Mouse (Mus musculus) neutrophil, adult 5-6 weeks (primary cell): ENCODE data around the gene Ogfod2. TPM values are rescaled to one million over a fixed set of nuclear protein-coding genes. Genes with fewer than 3 reads are reported as not detected.
A peak's percentile ranks its signal among the peaks of the same experiment; 100 is the strongest.

Experiments
- ATAC-seq: fragments of 151-379, 151-347 bp; 2 replicates; pipeline ENCODE4 v1.8.0; 2017; ENCODE audit warnings: mild to moderate bottlenecking, moderate TSS enrichment; ENCODE audit not compliant: insufficient number of reproducible peaks, poor library complexity, low FRiP score, severe bottlenecking; ENCODE audit errors: extremely low read depth
- total RNA-seq: library from RNA; stranded (forward); fragments of 200-1000 nt; gene quantifications from 2 replicates; pipeline ENCODE4 v1.2.3, GENCODE M21; 2017

The Ogfod2 gene
- total RNA-seq, result 13.5 and 22.0 TPM in 2 replicates

DNA sequence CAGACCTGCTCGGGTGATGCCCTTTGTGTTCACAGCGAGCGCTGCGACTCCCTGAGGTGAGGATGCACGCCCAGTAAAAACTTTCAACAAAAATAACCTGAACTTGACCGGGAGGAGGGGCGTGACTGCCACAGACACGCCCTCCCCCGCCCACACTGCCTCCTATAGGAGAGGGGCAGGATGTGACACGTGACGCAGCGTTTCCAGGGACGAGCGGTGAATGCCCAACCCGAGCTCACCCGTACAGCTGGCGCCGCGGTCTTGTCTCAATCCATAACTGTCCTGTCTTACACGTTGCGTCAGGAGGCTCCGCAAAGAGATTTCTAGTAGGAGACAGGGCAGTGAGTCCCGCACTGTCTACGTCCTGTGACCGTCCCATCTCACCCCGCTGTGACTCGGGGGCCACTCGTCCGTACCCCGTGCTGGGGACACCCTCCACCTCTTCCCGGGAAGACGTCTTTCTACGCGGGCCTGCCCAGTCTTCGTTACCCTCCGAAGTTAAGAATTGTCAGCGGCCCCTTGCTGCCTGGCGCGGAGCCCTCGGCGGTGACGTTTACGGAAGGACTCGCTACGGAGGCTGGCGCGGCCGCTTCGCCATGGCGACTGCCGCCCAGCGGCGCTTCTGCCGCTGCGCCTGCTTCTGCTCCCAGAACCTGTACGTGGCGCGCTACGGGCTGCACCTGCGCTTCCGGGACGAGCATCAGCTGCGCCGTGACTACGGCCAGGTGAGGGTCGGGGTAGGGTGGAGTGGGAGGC lies at the start of gene Ogfod2:
Gene Ogfod2 (plus strand): TSS at position 556 of the 756 bp plus-strand sequence.
- ATAC-seq, result peak; percentile 90

DNA sequence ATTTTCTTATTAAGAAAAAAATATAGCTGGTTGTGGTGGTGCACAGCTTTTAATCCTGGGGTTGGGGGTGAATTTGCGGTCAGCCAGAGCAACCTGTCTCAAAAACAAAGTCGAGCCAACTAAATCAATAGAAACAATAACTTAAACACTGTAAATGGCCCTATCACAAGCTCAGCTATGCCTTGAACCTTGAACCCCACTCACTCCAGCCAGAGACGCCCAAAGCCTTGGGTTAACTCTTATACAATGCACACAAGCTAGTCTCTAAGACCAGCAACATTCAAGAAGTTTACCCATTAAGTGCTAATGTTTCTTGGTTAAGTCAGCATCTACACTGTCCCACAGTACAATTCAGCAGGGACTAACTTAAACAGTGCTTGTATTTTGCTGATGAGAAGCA lies 42.4 kb upstream of the Ogfod2 start:
- ATAC-seq, result no peak

DNA sequence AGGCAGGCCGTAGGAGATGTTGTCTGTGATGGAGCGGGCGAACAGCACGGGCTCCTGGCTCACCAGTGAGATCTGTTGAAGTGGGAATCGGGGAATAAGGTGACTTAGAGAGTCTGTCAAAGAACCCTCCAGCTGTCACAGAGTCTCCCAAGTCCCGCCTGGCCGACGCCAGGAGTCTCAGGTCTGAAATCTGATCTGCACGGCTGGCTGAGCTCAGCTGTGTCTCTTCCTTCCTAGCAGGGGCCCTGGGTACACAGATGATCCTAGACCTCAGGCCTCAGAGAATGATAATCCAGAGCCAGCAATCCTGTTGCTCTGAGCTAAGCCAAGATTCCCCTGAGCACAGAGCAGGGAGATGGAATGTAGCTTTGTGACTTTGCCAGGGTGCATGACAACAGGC lies 38.4 kb upstream of the Ogfod2 start:
- ATAC-seq, result no peak

DNA sequence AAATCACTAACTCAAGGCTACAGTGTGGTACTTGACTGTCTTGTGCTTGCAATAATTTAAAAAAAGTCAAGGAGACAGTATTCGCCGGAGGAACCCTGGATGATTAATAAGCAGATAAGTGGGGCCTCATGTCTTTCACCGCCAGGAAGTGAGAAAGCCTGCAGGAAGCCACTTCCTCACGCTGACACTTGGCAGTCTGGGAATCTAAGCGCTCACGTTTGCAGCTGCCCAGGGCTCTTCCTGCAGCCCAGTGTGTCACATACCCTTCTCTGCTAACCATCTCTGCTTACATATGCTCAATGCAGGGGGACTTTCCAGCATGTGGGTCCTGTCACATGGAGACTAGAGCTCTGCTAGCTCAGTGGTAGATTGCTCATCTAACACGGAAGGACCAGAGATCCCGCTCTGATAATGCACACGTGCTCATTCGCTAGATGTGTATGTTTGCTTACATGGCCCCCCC lies 37.2 kb upstream of the Ogfod2 start:
- ATAC-seq, result no peak

DNA sequence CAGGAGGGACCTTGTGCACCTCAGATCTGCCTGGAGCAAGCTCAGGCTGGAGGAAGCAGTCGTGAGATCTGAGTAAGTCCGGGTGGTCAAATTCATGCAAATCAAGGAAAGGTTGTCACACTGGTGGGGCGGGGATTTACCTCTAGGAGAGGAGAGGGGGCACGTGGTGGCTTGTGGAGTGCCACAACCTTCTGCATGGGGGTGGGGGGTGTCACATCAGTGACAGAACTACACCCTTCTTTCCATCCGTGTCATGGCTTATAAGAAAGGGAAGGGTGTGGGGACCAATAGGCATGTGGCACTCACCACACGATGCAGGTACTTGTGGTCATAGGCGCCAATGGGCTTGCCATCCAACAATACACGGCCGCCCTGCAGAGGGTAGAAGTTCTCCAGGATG lies 36.4 kb upstream of the Ogfod2 start:
- ATAC-seq, result 0 out of 2 replicates have a peak, but pooled peaks have one; percentile 10

DNA sequence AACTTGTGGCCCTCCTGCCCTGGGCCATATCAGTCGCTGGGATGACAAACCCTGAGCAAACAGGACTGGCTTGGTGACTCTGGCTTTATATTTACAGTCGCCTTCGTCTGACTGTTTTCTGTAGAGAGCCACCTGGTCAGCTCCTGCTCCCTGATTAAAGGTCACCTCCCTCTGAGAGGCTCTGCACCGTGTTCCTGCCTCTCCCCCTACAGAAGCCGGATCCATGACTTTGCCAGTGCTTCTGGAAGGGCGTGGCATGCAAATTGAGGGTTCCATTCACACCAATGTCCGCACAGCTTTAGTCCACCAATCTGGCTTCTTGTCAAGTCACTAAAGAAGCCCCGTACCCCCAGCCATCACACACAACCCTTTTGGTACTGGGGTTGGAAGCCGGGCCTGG lies 35.5 kb upstream of the Ogfod2 start:
- ATAC-seq, result no peak

DNA sequence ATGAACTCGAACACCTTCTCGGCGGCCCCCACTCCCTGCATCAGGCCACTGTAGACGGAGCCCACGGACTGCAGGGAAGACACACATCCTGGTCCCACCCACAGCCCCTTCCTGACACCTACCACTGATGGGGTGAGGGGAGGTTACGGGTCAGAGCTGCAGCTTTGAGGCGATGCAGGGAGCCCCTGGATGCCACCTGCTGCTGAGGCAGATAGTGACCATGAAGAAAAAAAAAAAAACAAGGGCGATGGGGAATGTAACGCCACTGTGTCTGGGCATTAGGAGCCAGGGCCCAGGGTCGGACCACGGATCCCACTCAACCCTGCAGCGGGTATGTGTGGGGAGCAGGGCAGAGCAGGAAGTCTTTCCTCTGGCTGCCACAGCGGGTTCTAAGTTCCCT lies 34.9 kb upstream of the Ogfod2 start:
- ATAC-seq, result no peak

DNA sequence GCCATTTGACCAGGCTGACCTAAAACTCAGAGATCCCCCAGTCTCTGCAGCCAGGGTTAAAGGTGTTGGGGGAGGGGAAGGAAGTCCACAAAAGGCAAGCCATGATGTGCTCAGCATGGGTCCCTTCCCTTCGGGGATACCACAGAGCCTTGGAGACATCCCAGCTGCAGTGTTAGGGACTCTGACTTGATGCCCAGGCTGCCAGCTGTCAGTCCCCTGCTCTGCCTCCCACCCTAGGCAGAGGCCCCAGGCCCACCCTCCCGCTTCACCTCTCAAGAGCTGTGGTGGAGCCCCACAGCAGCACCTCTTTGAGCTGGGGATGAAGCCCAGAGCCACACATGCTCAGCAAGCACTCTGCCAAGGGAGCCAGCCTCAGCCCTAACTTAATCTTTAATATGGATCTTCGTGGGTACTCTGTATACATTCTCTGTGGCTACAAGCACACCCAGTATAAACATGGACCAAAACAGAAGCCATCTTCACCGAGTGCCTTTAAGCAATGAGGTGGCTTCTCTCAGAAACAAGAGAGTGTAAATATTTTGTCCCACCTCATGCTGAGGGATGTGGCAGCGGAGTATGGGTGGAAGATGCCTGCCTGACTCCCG lies 34.1 kb upstream of the Ogfod2 start:
- ATAC-seq, result no peak

DNA sequence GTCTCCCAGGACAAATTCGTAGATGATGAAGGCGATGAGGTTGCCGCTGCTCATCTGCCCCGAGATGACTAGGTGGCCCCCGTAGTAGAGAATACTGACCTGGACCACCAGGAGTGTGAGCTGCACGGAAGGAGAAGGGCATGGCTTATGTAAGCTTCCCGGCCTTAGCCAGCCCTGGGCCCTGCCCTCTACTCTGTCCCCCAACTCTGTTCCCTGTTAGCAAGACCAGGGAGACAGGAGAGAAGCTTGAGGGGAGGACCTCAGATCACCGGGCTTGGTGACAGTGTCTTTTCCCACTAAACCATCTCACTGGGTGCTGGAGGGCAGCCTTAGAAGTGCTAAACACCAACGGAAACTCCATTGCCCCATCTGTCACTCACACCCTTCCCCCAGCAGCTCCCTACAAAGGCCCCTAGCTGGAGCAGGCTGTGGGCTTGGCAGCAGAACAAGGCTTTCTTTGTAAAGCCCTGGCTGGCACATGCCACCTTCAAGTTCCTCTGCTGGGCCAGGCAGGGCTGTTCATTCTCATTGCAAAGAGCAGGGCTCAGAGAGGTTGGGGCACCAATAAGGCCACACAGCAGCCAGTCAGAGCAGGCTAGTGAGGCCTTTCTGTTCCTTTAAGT lies 33.2 kb upstream of the Ogfod2 start:
- no peak for ATAC-seq

DNA sequence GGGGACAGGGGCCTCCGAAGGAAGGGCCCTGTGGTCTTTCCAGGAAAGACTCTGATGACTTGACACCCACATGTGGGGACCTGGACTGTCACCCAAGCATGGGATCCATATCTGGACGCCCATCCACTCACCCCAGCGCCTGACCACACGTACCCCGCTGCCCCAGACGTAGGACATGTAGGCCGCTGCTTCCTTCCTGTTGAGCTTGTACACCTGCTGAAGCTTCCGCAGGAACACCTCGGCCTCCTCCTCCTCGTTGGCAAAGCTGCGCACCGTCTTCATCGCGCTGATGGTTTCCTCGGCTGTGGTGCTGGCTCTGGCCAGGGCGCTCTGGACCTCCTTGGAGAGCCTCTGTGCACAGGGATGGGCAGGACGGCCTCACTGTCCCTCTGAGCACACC lies 32.2 kb upstream of the Ogfod2 start:
- no peak for ATAC-seq

DNA sequence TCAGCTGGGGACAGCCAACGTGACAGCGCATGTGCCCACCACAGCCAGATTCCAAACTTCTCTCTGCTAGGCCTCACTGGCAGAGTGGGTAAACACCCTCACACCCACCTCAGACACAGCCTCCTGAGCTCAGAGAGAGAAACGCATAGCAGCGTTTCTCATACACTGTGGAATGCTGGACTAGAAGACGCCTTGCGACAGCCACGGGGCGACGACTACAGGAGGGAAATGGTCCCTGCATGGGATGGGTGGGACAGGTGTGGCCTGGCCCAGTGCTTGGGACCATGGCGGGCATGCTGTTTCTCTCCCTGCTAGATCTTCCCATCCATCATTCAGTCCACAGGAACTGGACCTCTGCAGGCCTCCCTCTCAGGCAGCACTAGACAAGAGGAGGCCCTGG lies 29.6 kb upstream of the Ogfod2 start:
- no peak for ATAC-seq

DNA sequence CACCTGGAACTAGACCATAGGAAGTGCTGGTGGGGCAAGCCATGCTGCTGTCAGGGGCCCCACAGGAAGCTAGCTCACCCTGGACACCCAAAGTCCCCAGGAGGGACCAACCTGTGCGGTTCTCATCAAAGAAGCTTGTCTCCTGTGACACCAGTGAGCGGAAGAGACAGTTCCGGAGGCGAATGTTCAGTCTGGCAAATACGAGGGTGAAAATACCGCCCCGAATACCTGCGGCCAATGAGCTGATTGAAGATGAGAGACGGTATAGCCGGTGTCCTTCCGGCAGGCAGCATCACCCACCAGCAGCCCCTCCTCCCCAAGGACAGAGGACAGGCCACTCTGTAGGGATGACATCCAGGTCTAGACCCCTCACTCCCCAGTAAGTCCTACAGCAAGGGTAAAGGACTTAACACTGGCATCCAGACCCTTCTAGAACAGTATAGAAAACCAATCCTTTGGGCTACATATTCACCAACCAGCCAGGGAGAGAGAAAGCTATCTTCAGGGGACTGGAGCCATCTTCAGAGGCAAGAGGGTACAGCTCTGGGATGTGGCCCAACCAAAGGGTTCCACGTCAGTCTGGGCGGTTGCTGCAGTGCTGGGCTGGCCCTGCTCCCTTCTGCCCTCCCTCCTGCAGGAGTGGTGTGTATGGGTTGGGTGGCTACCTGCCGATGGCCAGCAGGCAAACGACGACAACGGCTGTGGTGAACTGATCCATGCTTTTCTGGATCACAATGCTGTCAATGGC lies 29.0 kb upstream of the Ogfod2 start:
- no peak for ATAC-seq

DNA sequence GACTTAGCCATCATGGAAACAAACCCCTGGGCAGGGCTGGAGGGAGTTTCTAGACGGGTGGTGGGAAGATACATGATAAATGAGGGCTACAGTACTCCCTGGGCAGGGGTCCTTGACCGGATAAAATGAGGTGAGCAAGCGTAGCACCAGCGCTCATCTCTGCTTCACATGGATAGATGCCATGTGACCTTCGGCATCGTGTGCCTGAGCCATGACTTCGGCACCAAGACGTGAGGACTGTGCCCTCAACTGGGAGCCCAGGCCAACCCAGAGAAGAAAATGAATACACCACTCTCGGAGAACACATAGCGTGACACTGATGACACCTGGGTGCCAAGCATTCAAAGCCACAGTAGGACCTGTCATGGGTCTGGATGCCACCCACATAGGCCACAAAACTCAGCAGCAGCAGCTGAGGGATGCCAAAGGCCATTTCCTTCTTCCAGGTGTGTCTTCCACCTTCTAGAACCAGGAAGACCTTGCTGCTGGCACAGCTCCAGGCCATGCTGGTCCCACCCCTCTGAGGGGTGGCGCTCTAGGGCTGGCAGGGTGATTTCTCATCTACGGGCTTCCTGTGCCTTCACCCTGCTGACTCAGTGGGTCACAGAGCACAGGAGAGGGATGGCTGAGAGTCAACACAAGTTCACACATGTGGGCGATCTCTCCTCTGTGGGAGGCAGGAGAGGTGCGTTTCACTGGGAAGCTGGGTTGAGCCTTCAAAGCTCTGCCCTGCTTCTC lies 28.1 kb upstream of the Ogfod2 start:
- no peak for ATAC-seq

DNA sequence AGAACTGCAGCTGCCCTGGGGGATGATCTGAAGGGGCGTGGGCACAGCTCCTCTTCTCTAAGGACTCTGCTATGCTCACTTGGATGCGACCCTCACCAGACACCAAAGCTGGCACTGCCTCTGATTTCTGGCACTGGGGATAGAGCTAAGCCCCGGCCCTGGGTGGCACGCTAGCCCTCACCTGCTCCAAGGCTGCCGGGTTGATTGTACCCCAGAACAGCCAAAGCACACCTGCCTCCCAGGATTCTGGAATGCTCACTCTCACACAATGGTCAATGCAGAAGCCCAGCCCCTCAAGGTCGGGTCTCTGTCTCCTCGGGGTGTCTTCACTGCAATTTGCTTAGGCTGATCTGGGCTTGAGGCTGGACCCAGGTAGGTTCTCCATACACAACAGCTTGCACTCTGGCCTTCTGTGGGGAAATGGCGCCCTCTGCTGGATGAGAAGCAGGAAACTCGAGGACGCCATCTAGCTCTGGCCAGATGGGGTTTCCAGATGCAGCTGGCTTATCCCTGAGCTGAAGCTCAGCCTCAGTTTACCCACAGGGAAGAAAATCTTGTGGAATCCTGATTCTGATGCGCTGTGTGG lies 27.4 kb upstream of the Ogfod2 start:
- ATAC-seq, result peak; percentile 76

DNA sequence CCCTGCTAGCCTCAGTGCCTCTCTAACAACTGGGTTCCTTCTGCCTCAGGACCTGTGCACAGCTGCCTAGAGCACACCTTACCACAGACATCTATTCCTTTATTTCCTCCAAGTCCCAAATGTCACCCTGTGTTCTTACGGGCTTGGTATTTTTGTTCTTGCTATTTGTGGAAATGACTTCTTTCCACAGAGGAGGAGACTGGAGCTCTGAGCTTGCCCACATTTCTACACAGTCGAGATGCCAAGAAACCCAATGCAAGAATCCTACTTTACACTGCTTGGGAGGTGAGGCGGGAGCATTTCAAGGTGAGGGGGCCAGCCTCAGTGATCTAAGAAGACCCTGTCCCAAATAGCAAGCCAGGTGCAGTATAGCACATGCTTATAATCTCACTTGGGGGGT lies 26.6 kb upstream of the Ogfod2 start:
- ATAC-seq, result no peak

DNA sequence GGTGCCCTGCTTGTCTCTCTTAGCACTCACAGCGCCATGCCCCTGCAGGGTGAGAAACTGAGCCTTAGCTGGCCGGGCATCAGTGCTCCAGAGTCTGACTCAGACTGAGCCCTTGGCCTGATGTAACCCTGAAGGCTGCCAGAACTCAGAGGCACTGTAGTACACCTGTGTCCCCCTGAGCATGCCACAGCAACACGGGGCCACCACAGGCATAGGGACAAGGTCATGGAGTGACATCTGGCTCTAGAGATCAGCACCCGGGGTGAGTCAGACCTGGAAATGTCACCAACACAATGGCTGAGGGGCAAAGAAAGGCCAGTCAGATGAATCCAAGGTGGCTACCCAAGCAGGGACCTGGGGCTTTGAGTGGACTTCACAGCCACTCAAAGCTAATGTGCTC lies 25.2 kb upstream of the Ogfod2 start:
- no peak for ATAC-seq

DNA sequence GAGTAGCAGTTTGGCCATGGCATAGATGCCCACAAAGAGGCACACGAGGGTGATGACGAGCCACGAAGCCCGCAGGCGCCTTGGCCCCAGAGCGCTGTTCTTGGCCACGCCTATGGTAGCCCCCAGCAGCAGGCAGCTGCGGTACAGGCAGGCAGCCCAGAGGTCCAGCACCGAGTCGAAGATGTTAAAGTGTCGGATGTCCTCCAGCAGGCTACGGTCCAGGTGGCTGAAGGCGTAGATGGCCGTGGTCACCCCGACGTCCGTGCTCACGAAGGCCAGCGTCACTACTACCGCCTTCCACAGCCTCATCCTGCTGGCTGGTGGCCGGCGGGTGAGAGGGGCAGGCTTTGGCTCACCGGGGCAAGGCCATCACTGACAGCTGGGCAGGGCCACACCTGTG lies 22.2 kb upstream of the Ogfod2 start:
- ATAC-seq, result no peak

DNA sequence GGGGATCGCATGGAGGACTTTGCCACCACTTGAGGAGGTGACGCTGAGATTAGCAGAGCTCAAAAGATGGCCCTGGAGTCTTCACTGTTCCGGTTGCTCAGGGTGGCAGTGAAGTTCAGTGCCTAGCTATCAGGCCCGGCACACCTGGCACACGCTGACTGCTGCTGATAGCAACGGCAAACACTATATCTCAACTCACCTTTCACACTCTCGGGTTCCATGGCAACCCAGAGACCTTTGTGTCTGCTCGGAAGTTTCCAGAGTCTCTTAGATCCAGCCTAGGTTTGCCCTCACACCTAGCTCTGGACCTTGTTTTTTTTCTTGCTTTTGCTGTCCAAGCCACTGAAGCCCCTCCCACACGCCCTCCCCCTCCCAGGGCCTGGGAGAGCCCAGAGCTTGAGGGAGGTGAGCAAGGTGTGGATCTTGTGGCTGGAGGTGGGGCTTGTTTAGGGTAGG lies 20.1 kb upstream of the Ogfod2 start:
- no peak for ATAC-seq
